Mouse (Mus musculus): Measurements from ENCODE around the gene Carhsp1. TPM values are rescaled to one million over a fixed set of nuclear protein-coding genes. Genes with fewer than 3 reads are reported as not detected.

Carhsp1 gene
- polyA plus RNA-seq, 1 experiment = 47.4 TPM

- no peak for TF ChIP-seq POLR2A (IDR thresholded peaks at IDR 0.05; ENCODE audit: control insufficient read depth, extremely low read depth, insufficient read depth, low read length, poor library complexity)
- TF ChIP-seq CTCF (IDR thresholded peaks at IDR 0.05; ENCODE audit: borderline replicate concordance, control insufficient read depth, extremely low read depth, insufficient read depth, low read length, poor library complexity) = no peak
- Histone ChIP-seq H3K4me3 (ENCODE audit: control insufficient read depth, insufficient read depth, low read length) (peak overlapping the region; percentile 50), H3K36me3 (ENCODE audit: control insufficient read depth, insufficient read depth, low read length) (no peaks in the 10 kb centered on the region), H3K27ac (ENCODE audit: control insufficient read depth, insufficient read depth, low read length) (no peak overlapping the region), H3K4me1 (replicated peaks; ENCODE audit: control insufficient read depth, insufficient read depth, low read length) (peaks cover 9% of the 10 kb centered on the region), H3K27me3 (ENCODE audit: control insufficient read depth, insufficient read depth, low read length) (no peaks in the 10 kb centered on the region; the same call in 1 of the 2 replicates)
- under 1% methylated on average over 18 of the region's 18 CpGs for WGBS
- DNase-seq = no peak
These were observed 364 bp upstream of the Carhsp1 start for GRCm38 (mm10) chr16:8672350-8672687.

- 74% methylated on average over 15 of the region's 15 CpGs for WGBS
- TF ChIP-seq CTCF (IDR thresholded peaks at IDR 0.05; ENCODE audit: borderline replicate concordance, control insufficient read depth, extremely low read depth, insufficient read depth, low read length, poor library complexity) (no peak), POLR2A (IDR thresholded peaks at IDR 0.05; ENCODE audit: control insufficient read depth, extremely low read depth, insufficient read depth, low read length, poor library complexity) (no peak)
- Histone ChIP-seq H3K4me3 (ENCODE audit: control insufficient read depth, insufficient read depth, low read length) (no peak overlapping the region), H3K4me1 (replicated peaks; ENCODE audit: control insufficient read depth, insufficient read depth, low read length) (peaks cover 9% of the 10 kb centered on the region), H3K27me3 (ENCODE audit: control insufficient read depth, insufficient read depth, low read length) (no peaks in the 10 kb centered on the region; the same call in 1 of the 2 replicates), H3K27ac (ENCODE audit: control insufficient read depth, insufficient read depth, low read length) (no peak overlapping the region), H3K36me3 (ENCODE audit: control insufficient read depth, insufficient read depth, low read length) (no peaks in the 10 kb centered on the region)
- DNase-seq = no peak
These were observed 1.6 kb downstream of the Carhsp1 start for GRCm38 (mm10) chr16:8670041-8671035.

GRCm38 (mm10) chr16:8669432-8669831, 2.5 kb downstream of the Carhsp1 start:
- Histone ChIP-seq H3K27me3 (ENCODE audit: control insufficient read depth, insufficient read depth, low read length) (no peaks in the 10 kb centered on the region; the same call in 1 of the 2 replicates), H3K36me3 (ENCODE audit: control insufficient read depth, insufficient read depth, low read length) (no peaks in the 10 kb centered on the region), H3K27ac (ENCODE audit: control insufficient read depth, insufficient read depth, low read length) (no peak overlapping the region), H3K4me3 (ENCODE audit: control insufficient read depth, insufficient read depth, low read length) (no peak overlapping the region), H3K4me1 (replicated peaks; ENCODE audit: control insufficient read depth, insufficient read depth, low read length) (peaks cover 9% of the 10 kb centered on the region)
- WGBS = 95% methylated on average over 5 of the region's 5 CpGs
- no peak for TF ChIP-seq POLR2A (IDR thresholded peaks at IDR 0.05; ENCODE audit: control insufficient read depth, extremely low read depth, insufficient read depth, low read length, poor library complexity)
- no peak for TF ChIP-seq CTCF (IDR thresholded peaks at IDR 0.05; ENCODE audit: borderline replicate concordance, control insufficient read depth, extremely low read depth, insufficient read depth, low read length, poor library complexity)
- DNase-seq = no peak

- no peaks in the 10 kb centered on the region for H3K36me3 ChIP-seq (ENCODE audit: control insufficient read depth, insufficient read depth, low read length)
- no peak for DNase-seq
- TF ChIP-seq CTCF (IDR thresholded peaks at IDR 0.05; ENCODE audit: borderline replicate concordance, control insufficient read depth, extremely low read depth, insufficient read depth, low read length, poor library complexity) (no peak), POLR2A (IDR thresholded peaks at IDR 0.05; ENCODE audit: control insufficient read depth, extremely low read depth, insufficient read depth, low read length, poor library complexity) (no peak)
- no peaks in the 10 kb centered on the region for H3K27me3 ChIP-seq (ENCODE audit: control insufficient read depth, insufficient read depth, low read length)
- no peak overlapping the region for H3K4me3 ChIP-seq (ENCODE audit: control insufficient read depth, insufficient read depth, low read length)
- no peak overlapping the region for H3K27ac ChIP-seq (ENCODE audit: control insufficient read depth, insufficient read depth, low read length)
- H3K4me1 ChIP-seq (replicated peaks; ENCODE audit: control insufficient read depth, insufficient read depth, low read length) = peaks cover 4% of the 10 kb centered on the region
- WGBS = 91% methylated on average over 2 of the region's 2 CpGs
These were observed 3.6 kb downstream of the Carhsp1 start for GRCm38 (mm10) chr16:8668386-8668785.

- TF ChIP-seq POLR2A (IDR thresholded peaks at IDR 0.05; ENCODE audit: control insufficient read depth, extremely low read depth, insufficient read depth, low read length, poor library complexity) (no peak), CTCF (IDR thresholded peaks at IDR 0.05; ENCODE audit: borderline replicate concordance, control insufficient read depth, extremely low read depth, insufficient read depth, low read length, poor library complexity) (no peak)
- no peak overlapping the region for H3K27ac ChIP-seq (ENCODE audit: control insufficient read depth, insufficient read depth, low read length)
- no peaks in the 10 kb centered on the region for H3K27me3 ChIP-seq (ENCODE audit: control insufficient read depth, insufficient read depth, low read length)
- peaks cover 4% of the 10 kb centered on the region for H3K4me1 ChIP-seq (replicated peaks; ENCODE audit: control insufficient read depth, insufficient read depth, low read length)
- H3K36me3 ChIP-seq (ENCODE audit: control insufficient read depth, insufficient read depth, low read length) = no peaks in the 10 kb centered on the region
- H3K4me3 ChIP-seq (ENCODE audit: control insufficient read depth, insufficient read depth, low read length) = no peak overlapping the region
- no peak for DNase-seq
- 89% methylated on average over 4 of the region's 4 CpGs for WGBS
These were observed 4.1 kb downstream of the Carhsp1 start for GRCm38 (mm10) chr16:8667814-8668213.

GRCm38 (mm10) chr16:8667261-8667660, 4.7 kb downstream of the Carhsp1 start:
- Histone ChIP-seq H3K36me3 (ENCODE audit: control insufficient read depth, insufficient read depth, low read length) (no peaks in the 10 kb centered on the region), H3K4me3 (ENCODE audit: control insufficient read depth, insufficient read depth, low read length) (no peak overlapping the region), H3K27ac (ENCODE audit: control insufficient read depth, insufficient read depth, low read length) (no peak overlapping the region), H3K4me1 (replicated peaks; ENCODE audit: control insufficient read depth, insufficient read depth, low read length) (peaks cover 4% of the 10 kb centered on the region), H3K27me3 (ENCODE audit: control insufficient read depth, insufficient read depth, low read length) (no peaks in the 10 kb centered on the region)
- TF ChIP-seq CTCF (IDR thresholded peaks at IDR 0.05; ENCODE audit: borderline replicate concordance, control insufficient read depth, extremely low read depth, insufficient read depth, low read length, poor library complexity) (no peak), POLR2A (IDR thresholded peaks at IDR 0.05; ENCODE audit: control insufficient read depth, extremely low read depth, insufficient read depth, low read length, poor library complexity) (no peak)
- no peak for DNase-seq
- WGBS = 95% methylated on average over 7 of the region's 7 CpGs
